Mouse (Mus musculus) midbrain, embryonic 14.5 days (tissue): ENCODE data around the gene Slc16a5. TPM values are rescaled to one million over a fixed set of nuclear protein-coding genes. Genes with fewer than 3 reads are reported as not detected.

Experiments
- ATAC-seq: fragments of 200-750 bp; cut with Nextera tagmentation; 2 replicates; pipeline ENCODE4 v1.8.0; 2017; ENCODE audit warnings: moderate number of reproducible peaks, moderate library complexity; ENCODE audit not compliant: low FRiP score, low TSS enrichment
- DNase-seq: peaks from one replicate; pipeline ENCODE4 v3.0.0-alpha.2; 2015
- H3K27ac ChIP-seq: fragments of 300-500 bp; sonication (generic); replicated peaks from 2 replicates; pipeline ENCODE4 v1.5.1; 2014; ENCODE audit warnings: mild to moderate bottlenecking, low read depth, low read length, moderate library complexity
- H3K27me3 ChIP-seq: fragments of 300-500 bp; sonication (generic); 2 replicates; pipeline ENCODE4 v1.6.1; 2014; ENCODE audit warnings: low read length, control low read depth, mixed read lengths; ENCODE audit not compliant: control insufficient read depth, insufficient read depth
- H3K36me3 ChIP-seq: fragments of 300-500 bp; sonication (generic); 2 replicates; pipeline ENCODE4 v1.6.1; 2014; ENCODE audit warnings: low read length, control low read depth; ENCODE audit not compliant: control insufficient read depth, insufficient read depth
- H3K4me1 ChIP-seq: fragments of 300-500 bp; sonication (generic); 2 replicates; pipeline ENCODE4 v1.6.1; 2014; ENCODE audit warnings: mild to moderate bottlenecking, antibody characterized with exemption, low read length, control low read depth; ENCODE audit not compliant: control insufficient read depth, insufficient read depth
- H3K4me2 ChIP-seq: fragments of 300-500 bp; sonication (generic); 2 replicates; pipeline ENCODE4 v1.6.1; 2014; ENCODE audit warnings: mild to moderate bottlenecking, low read length, moderate library complexity
- H3K4me3 ChIP-seq: fragments of 300-500 bp; sonication (generic); replicated peaks from 2 replicates; pipeline ENCODE4 v1.5.1; 2014; ENCODE audit warnings: low read depth, low read length
- H3K9ac ChIP-seq: fragments of 300-500 bp; sonication (generic); replicated peaks from 2 replicates; pipeline ENCODE4 v1.6.1; 2014; ENCODE audit warnings: mild to moderate bottlenecking, low read length, moderate library complexity
- H3K9me3 ChIP-seq: fragments of 300-500 bp; sonication (generic); 2 replicates; pipeline ENCODE4 v1.6.1; 2016; ENCODE audit warnings: low read length, control low read depth, mixed read lengths; ENCODE audit not compliant: control insufficient read depth
- WGBS: fragments of 180-500 bp; shearing (Covaris S2); extraction: QIAGEN DNeasy Blood & Tissue Kit; methylation state at CpG from one replicate; pipeline ENCODE4 v1.1.7; 2014; 5-methylcytosine and 5-hydroxymethylcytosine counted together
- polyA plus RNA-seq: library from polyadenylated mRNA; unstranded; fragments of >200 nt; fragmentation: Nextera tagmentation; extraction: Ambion mirVana; gene quantifications from 2 replicates; pipeline ENCODE4 v1.2.1, GENCODE M21; 2014

The Slc16a5 gene
- not detected in 2 replicates for polyA plus RNA-seq

DNA sequence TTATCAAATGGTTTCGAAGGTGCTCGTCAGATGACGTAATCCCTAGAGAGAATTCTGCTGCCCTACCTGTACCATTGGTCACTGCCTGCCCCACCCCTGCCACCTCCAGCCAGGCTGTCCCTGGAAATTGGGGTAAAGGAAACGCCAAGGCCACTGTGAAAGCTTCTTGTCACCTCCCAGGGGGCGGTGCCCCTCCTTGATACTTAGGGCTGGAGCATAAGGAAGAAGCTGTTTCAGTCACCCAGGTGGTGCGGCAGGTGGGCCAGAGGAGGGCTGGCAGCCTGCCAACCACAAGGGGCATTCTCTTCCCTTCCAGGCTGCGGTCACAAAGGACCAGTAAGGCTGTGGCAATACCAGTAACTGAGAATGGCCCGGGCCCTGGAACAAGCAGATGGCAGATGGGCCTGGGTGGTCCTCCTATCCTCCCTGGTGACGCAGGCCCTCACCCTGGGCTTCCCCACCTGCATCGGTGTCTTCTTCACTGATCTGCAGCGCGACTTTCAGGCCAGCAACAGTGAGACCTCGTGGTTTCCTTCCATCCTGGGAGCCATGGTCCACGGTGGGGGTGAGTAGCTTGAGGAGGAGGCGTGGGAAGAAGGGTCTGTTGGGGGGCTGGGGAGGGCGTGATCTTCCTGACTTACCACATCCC lies at the start of gene Slc16a5:
TSS of gene Slc16a5 (plus strand) at position 232 of the 649 bp plus-strand sequence.
- Histone ChIP-seq H3K9ac (no peak within 1 kb of the TSS; the same call in 1 of the 2 replicates), H3K9me3 (no peaks in the 10 kb centered on the region), H3K4me1 (no peaks in the 10 kb centered on the region), H3K27me3 (no peaks in the 10 kb centered on the region), H3K4me2 (no peak within 1 kb of the TSS), H3K36me3 (no peaks in the 10 kb centered on the region), H3K27ac (no peak within 1 kb of the TSS), H3K4me3 (no peak within 1 kb of the TSS)
- 81% methylated on average over 16 of the region's 16 CpGs for WGBS
- DNase-seq = no peak
- ATAC-seq = no peak

DNA sequence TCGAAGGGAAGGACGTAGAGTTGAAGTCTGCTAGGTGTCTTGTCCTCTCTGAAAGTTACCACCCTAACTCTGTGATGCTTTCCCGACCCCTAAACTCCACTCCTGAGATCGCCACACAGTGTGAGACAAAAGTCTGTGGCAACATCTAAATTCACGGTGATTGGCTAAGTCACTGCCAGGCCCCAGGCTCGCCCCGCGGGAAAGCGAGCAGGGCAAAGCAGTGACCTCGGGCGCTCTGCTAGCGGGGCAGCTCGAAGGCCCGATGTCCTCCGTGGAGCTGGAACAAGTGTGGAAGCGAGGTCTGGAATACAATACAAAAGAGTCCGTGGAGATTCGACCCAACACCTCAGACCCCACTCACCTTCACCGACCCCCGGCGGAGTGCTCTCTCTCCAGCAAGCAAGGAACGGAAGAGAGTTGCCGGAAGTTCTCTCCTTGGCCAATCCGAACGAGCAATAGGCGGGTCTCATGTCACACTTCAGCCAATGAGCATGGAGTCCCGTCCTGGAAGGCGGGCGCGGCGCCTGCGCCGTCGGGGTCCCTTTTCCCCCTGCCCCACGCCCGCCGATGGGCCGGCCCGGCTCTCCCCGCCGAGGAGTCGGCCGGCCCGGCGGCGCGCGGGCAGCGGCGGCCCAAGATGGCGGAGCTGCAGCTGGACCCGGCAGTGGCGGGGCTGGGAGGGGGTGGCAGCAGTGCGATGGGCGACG lies 42.6 kb upstream of the Slc16a5 start, which contains the start of the genes Atp5h and Kctd2:
TSS of gene Atp5h (minus strand) at position 432 of the 707 bp plus-strand sequence.
TSS of gene Kctd2 (plus strand) at position 598 of the 707 bp plus-strand sequence.
- no peaks in the 10 kb centered on the region for H3K9me3 ChIP-seq
- DNase-seq (peak; percentile 98), ATAC-seq (peak; percentile 97)
- H3K27me3 ChIP-seq = no peaks in the 10 kb centered on the region
- peaks cover 19% of the 10 kb centered on the region for H3K4me1 ChIP-seq
- WGBS = 1% methylated on average over 56 of the region's 56 CpGs
- peaks cover 46% of the 10 kb centered on the region for H3K36me3 ChIP-seq
- H3K27ac ChIP-seq = peak within 1 kb of the TSS; percentile 88
- peak within 1 kb of the TSS; percentile 94 for H3K9ac ChIP-seq
- peak within 1 kb of the TSS; percentile 92 for H3K4me3 ChIP-seq
- peak within 1 kb of the TSS; percentile 97 for H3K4me2 ChIP-seq

DNA sequence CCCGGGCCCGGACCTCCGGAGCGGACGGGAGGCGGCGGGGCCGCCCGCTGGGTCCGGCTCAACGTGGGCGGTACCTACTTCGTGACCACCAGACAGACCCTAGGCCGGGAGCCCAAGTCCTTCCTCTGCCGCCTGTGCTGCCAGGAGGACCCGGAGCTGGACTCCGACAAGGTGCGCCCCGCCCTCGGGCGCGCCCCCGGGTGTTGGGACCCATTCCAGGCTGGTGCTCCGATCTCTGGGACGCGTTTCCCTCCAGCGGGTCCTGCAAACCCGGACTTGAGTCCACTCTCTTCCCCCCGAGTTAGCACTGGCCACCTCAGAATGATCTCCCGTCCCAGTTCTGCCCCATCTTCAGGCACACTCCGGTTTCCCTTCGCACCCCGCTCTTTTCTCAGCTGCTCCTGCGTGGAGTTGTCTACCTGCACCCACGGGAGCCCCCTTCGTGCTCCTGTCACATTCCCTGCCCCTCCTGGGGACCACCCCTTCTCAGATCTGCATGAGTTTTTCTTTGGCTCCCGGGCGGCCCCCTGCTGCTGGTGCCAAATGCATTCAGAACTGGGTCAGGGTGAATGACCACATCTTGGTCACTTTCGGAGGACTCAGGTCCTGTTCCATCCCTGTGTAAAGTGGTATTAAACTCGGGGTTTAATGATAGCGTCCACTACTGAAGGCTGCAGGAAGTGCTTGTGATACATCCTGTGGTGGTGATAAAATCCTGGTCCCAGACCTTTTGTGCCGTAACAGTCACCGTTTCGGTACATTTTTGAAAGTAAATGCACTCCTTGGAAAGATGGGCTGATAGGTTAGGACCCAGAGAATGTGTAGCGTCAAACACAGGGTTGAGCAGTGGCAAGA lies 41.7 kb upstream of the Slc16a5 start:
- WGBS = 2% methylated on average over 45 of the region's 45 CpGs
- ATAC-seq (peak; percentile 66), DNase-seq (peak; percentile 72)
- Histone ChIP-seq H3K4me2 (peak overlapping the region; percentile 97), H3K4me1 (peaks cover 19% of the 10 kb centered on the region), H3K36me3 (peaks cover 46% of the 10 kb centered on the region), H3K9me3 (no peaks in the 10 kb centered on the region), H3K9ac (peak overlapping the region; percentile 94), H3K27me3 (no peaks in the 10 kb centered on the region), H3K27ac (peak overlapping the region; percentile 88), H3K4me3 (peak overlapping the region; percentile 92)

DNA sequence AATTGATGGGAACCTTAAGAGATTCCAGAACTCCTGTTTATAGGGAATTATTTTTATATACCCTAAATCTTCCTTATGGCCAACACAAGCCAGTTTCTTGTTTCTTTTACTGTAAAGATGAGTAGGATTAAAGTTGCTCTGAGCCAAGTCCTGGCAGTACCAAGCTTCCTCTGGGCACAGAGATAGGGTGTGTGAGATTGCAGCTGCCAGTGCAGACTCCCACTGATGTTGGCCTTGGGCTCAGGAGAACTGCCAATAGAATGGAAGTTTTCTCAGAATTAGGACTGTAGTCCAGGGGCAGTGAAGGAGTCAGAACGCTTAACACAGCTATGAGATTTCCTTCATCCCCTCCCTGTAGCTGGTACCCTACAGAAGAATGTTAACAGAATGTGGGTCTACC lies 40.9 kb upstream of the Slc16a5 start:
- Histone ChIP-seq H3K9ac (peak overlapping the region; percentile 94), H3K36me3 (peaks cover 46% of the 10 kb centered on the region), H3K27ac (no peak overlapping the region), H3K9me3 (no peaks in the 10 kb centered on the region), H3K4me2 (peak overlapping the region; percentile 97), H3K27me3 (no peaks in the 10 kb centered on the region), H3K4me1 (peaks cover 19% of the 10 kb centered on the region), H3K4me3 (peak overlapping the region; percentile 92)
- ATAC-seq (no peak), DNase-seq (no peak)
- 56% methylated on average over 1 of the region's 1 CpGs for WGBS

DNA sequence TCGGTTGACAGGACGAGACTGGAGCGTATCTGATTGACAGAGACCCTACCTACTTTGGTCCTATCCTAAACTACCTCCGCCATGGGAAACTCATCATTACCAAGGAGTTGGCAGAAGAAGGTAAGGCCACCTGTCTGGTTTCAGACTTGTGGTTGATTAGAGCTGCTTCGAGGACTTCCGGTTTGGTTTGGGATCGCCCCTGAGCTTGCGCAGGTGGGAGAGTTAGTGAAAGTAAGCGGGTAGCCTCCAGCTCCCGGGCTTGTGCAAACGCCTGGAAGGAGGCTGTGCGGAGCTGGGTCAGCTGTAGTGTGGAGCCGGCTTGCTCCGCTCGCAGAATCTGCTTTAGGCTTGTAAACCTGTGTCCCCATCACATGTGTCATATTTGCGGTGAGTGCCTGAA lies 40.3 kb upstream of the Slc16a5 start:
- no peaks in the 10 kb centered on the region for H3K9me3 ChIP-seq
- peaks cover 19% of the 10 kb centered on the region for H3K4me1 ChIP-seq
- DNase-seq = no peak
- no peak overlapping the region for H3K9ac ChIP-seq
- 88% methylated on average over 16 of the region's 16 CpGs for WGBS
- no peak overlapping the region for H3K27ac ChIP-seq
- no peaks in the 10 kb centered on the region for H3K27me3 ChIP-seq
- no peak overlapping the region for H3K4me3 ChIP-seq
- peaks cover 46% of the 10 kb centered on the region for H3K36me3 ChIP-seq
- H3K4me2 ChIP-seq = no peak overlapping the region
- no peak for ATAC-seq

DNA sequence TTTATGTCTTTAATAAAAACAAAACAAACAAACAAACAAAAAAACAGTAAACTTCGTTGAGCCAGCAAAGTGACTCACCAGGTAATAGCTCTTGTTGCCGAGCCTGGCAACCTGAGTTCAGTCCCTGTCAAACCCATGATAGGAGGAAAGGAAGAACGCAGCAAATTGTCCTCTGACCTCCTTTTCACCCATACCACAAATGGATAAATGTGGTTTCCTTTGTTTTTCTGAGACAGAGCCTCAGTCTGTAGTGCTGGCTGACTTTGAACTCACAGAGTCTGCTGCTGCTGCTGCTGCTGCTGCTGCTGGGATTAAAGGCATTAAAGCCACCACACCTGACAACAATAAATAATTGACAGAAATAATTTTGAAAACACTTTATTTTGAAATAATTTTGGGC lies 39.2 kb upstream of the Slc16a5 start:
- H3K27ac ChIP-seq = no peak overlapping the region
- H3K36me3 ChIP-seq = peaks cover 46% of the 10 kb centered on the region
- H3K27me3 ChIP-seq = no peaks in the 10 kb centered on the region
- 90% methylated on average over 3 of the region's 3 CpGs for WGBS
- no peaks in the 10 kb centered on the region for H3K9me3 ChIP-seq
- no peak overlapping the region for H3K9ac ChIP-seq
- no peak for ATAC-seq
- peaks cover 19% of the 10 kb centered on the region for H3K4me1 ChIP-seq
- no peak for DNase-seq
- H3K4me2 ChIP-seq = no peak overlapping the region
- no peak overlapping the region for H3K4me3 ChIP-seq

DNA sequence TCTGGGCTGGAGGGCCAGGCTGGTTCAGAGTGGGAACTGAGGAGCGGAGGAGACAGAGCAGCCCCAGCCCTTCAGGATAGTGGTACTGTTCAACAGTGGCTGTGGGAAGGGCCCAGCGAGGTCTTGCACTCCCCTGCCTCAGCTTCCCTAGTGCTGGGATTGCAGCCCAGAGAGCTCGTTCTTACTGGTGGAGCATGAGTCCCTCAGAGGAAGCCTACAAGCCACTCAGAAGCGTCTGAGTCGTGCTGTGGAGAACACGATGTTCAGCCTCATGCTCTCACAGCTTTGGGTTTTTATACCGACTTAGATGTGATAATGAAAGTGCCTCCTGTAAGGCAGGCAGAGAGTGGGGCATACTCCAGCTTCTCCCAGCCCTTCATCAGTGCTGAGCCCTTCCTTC lies 37.6 kb upstream of the Slc16a5 start:
- Histone ChIP-seq H3K27me3 (no peaks in the 10 kb centered on the region), H3K4me1 (peaks cover 10% of the 10 kb centered on the region), H3K4me2 (no peak overlapping the region), H3K36me3 (peaks cover 55% of the 10 kb centered on the region), H3K9ac (no peak overlapping the region), H3K27ac (no peak overlapping the region), H3K9me3 (no peaks in the 10 kb centered on the region), H3K4me3 (no peak overlapping the region)
- ATAC-seq (no peak), DNase-seq (no peak)
- WGBS = 86% methylated on average over 7 of the region's 7 CpGs

DNA sequence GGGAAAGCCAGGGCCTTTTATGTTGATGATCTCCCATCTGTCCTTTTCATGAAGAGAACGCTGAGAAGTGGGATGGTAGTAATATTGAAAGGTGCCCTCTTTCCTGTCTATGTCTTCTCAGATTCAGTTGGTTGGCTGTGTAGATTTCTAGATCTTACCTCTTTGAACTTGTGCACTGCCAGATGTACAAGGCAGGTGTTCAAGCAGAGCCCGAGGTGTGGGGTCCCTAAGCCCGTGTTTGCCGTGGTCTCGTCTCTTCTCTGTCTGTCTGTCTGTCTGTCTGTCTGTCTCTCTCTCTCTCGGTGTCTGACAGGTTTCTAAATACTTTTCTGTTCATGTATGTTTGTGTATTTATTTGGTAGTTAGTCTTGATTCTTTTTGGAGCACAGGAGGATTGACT lies 36.6 kb upstream of the Slc16a5 start:
- no peak for ATAC-seq
- no peak overlapping the region for H3K4me2 ChIP-seq
- H3K27me3 ChIP-seq = no peaks in the 10 kb centered on the region

More for the DNA sequence above, 36.6 kb upstream of the Slc16a5 start:
- Histone ChIP-seq H3K27ac (no peak overlapping the region), H3K9ac (no peak overlapping the region), H3K36me3 (peaks cover 65% of the 10 kb centered on the region), H3K4me3 (no peak overlapping the region), H3K4me1 (peaks cover 9% of the 10 kb centered on the region), H3K9me3 (no peaks in the 10 kb centered on the region)
- 94% methylated on average over 6 of the region's 6 CpGs for WGBS
- no peak for DNase-seq
